Mouse (Mus musculus): ENCODE measurements at regions not wholly inside any gene's neighbourhood (a gene's known extent, or its start where the extent isn't known, plus 50 kb on each side); places are given as distances from the start of the nearest gene placed in this dataset.
A peak's percentile ranks its signal among the peaks of the same experiment; 100 is the strongest.

GRCm38 (mm10) chr6:50777827-50778226 lies 123.6 kb upstream of the Npvf start:
- no peak for DNase-seq (ENCODE audit: low spot score in 2 of 2)

DNA sequence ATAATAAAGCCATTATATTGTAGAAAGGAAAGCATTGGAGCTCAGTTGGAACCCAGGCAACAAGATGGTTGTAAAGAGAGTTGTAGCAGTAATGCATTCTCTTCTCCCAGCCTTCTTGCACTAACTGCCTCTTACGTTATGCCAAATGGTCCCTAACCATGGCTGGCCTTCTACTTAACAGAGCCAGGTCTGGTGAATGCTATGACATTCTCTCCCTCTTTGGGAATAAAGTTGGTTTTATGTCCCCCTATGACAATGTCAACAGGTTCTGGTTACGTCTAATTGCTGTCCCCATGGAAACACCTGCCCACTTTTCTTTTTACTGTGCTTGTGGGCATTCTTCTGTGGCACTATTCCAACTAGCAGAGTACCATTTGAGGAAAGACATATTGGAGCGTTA lies 126.4 kb upstream of the Npvf start:
- no peak for DNase-seq (ENCODE audit: low spot score in 2 of 2)

DNA sequence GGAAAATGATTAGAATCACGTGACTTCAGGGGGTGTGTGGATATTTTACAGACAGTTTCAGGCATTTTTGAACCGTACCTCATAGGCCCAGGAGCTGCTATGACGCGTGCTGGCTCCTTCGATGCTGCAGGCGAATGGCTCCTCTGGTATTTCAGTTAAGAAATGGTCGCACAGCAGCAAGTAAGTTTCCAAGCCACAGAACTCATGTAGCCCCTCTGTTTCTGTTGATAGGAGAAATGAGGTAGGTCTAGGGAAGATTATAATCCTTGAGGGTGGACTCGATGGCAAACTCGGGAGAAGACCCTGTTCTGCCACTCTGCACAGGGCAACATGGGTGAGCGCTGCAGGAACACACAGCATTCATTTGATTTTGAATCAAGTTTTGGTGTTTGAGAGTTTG lies 127.0 kb upstream of the Npvf start:
- no peak for DNase-seq (ENCODE audit: low spot score in 2 of 2)

- DNase-seq (ENCODE audit: low spot score in 2 of 2) = no peak
Measured at GRCm38 (mm10) chr6:50782221-50782620, 128.0 kb upstream of the Npvf start.

- no peak for DNase-seq (ENCODE audit: low spot score in 2 of 2)
Measured at GRCm38 (mm10) chr6:50783494-50783893, 129.3 kb upstream of the Npvf start.

- DNase-seq (ENCODE audit: low spot score in 2 of 2) = no peak
Measured at GRCm38 (mm10) chr6:50784381-50784780, 130.1 kb upstream of the Npvf start.

DNA sequence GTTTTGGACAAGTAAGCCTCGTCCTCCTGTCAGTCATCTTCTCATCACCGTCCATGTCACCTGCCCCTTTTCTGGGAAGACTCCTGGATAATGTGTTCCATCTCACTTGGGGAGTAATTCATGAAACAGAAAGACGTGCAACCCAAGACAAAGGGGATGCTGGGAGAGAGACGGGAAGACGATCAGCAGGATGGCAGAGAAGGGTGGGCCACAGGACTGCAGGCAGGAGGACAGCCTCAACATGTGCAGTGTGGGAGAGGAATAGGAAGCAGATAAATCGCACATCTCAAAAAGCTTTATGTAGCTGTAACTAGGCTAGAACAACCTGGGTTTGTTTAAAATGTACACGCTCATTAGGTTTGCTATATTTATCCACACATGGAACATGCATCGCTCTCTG lies 133.4 kb upstream of the Npvf start:
- DNase-seq (ENCODE audit: low spot score in 2 of 2) = no peak

DNA sequence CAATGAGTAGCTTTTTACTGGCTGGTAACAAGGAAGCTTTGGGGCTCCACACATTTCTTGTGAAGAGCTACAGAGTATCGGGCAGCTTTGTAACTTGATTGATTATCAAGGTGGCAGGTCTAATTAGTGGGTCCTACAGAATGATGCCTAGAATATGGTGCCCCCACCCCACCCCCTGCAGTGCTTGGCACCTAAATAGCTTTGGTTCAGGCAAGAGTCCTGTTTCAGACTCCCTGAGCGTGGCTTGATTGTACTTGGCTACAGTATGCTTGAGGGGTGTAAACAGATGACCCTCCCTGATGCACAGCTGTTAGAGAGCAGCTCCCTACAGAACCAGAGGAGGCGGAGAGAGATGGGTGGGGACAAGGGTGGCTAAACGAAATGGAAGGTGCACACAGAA lies 145.7 kb upstream of the Npvf start:
- DNase-seq (ENCODE audit: low spot score in 2 of 2) = no peak

DNA sequence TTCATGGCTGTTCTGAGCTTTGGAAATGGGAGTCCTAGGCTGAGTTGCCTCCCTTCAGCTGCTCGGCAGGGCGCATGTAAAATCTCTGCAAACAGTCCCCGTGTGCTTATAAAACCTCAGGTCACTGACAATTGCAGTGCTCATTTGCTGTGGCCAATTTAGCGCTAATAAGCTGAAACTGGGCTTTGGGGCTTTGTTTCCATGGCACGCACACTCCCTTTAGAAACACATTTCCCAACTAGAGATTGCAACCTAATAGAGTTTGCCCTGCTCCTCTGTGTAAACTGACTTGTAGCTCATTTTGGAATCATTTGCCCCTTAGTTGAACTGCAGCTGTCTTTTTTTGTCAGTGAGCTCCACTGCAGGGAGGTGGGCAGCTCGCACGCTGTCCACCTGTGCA lies 148.7 kb upstream of the Npvf start:
- DNase-seq (ENCODE audit: low spot score in 2 of 2) = no peak

DNA sequence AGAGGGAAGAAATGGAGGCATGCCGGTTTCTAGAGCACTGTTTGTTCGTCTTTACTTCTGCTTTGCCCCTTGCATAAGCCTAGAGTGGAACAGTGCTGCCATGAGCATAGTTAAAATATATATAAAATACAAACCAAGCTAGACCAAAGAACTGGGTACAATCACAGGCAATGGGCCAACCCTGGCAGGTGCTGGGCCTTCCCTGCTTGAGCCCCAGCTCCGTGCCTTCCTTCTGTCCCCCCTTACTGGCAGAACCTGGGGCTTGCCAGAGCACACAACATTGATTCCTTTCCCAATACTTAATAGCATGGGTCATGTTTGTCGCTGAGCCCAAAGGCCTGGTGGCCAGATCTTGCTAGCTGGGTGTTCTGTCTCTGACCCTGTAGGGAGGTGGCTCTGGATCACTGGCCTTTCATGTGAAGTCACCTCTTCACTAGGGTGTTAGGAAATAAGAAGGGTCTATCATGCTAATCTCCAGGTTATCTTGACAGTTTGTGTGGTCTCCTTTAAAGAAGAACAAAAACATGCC lies 150.3 kb upstream of the Npvf start:
- no peak for DNase-seq (ENCODE audit: low spot score in 2 of 2)

- DNase-seq (ENCODE audit: low spot score in 2 of 2) = no peak
Measured at GRCm38 (mm10) chr6:50806376-50807077, 152.3 kb upstream of the Npvf start.

DNA sequence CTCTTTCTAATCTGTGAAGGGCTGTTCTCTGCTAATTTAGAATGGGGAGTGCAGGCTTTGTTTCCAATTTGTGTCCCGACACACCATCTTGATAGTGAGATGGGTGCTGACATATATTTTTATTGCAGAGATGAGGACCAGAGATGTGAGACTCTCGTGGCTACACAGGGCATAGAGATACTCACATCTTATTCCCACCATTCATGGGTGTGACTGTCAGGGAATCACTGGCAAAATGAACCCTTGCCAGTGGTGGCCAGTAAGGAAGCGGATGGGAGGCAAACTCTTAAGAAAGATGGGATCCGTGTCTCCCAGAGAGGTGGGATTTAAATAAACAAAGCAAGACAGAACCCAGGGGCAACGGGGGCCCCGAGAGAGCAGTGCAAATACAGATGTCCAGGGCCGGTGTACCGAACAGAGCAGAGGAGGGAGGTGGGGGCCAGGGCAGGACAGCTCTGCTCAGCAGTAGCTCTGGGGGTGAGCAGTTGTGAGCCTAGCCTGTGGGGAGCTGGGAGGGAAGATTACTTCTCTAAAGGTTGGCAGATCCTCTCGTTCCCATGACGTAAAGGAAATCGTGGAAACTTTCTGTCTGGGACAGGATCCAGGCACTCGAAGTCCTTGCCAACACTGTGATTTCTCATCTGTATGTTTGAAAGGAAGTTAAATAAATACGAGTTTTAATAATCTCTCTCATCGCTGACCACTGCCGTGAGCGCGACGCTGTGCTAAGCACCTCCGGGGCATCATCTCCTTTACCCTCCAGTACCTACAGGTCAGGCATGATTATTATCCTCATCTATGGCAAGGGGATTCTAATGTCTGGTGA lies 153.2 kb upstream of the Npvf start:
- DNase-seq (ENCODE audit: low spot score in 2 of 2) = no peak

GRCm38 (mm10) chr6:50808126-50808525 lies 153.9 kb upstream of the Npvf start:
- DNase-seq (ENCODE audit: low spot score in 2 of 2) = peak; percentile 28 to 52

DNA sequence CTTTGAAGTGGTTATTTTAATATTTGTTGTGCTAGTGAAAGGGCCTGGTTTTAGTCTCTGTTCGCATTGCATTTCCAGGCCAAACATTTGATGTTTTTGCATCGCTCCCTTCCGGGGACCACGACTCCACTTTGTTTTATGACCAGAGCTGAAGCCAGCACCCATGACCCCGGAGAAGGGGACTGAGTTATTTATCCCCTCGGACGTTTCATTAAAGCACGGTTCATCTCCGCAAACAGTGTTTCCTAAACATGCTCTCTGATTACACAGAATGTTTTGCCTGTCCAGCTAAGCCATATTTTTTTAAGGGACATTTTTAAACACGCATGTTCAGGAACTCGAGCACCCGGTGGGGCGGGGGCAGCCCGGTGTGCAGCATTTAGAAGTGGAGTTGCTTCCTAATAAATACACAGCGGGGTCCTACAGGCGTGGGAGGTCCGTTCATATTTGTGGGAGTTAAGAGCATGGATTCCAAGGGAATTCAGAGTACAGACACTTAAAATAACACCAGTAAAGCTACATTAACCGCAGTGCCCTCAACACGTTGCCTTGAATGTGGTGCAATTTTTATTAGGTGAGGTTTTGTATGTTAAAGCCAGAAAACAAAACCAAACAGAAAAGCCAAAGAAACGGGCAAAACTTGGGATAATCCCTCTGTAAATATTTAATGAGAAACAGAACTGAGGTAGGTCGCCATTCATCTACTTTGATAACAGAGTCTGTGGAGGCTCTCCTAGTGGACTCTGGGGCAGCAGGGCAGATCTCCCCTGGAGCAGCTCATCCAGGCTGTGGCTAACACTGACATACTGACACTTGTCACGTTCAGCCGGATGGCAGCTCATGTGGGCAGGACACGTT lies 154.8 kb upstream of the Npvf start:
- no peak for DNase-seq (ENCODE audit: low spot score in 2 of 2)

- DNase-seq (ENCODE audit: low spot score in 2 of 2) = no peak
Measured at GRCm38 (mm10) chr6:50809669-50809983, 155.4 kb upstream of the Npvf start.

- no peak for DNase-seq (ENCODE audit: low spot score in 2 of 2)
Measured at GRCm38 (mm10) chr6:50814936-50815500, 160.8 kb upstream of the Npvf start.

DNA sequence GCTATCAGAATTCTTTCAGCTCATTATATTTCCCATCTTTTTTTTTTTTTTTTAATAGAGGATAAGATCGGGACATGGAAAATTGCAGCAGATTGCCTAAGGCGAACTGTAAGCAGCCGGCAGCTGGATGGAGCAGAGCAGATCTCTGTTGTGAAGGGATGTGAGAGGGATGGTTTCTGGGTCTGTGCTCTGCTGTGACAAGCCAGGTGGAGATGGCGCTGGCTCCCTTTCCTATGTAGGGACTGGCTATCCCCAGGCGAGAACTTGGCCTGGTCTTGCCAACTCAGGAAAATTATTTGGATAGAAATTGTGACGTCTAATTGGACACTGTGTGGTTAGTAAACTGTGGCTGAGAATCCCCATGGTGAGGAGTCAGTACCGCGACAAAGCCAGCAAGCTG lies 161.3 kb upstream of the Npvf start:
- no peak for DNase-seq (ENCODE audit: low spot score in 2 of 2)

- no peak for DNase-seq (ENCODE audit: low spot score in 2 of 2)
Measured at GRCm38 (mm10) chr6:50817430-50817829, 163.2 kb upstream of the Npvf start.

DNA sequence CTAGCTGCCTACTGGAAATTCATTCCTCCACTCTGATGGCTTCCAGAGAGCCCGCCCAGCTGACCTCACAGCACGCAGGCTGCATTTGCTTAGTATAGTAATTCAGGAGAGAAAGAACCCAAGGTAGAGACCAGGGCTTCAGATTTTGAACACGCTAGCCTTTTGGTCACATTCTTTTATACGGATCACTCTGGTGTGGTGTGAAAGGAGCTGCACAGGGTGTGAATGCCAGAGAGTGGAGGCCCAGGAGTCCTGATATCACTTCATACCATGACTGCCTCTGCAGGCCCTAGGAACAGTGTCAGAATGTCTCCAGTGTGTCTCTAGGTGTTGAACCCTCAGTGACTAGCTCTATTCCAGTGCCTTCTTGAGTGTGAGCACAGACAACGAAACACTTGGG lies 164.2 kb upstream of the Npvf start:
- no peak for DNase-seq (ENCODE audit: low spot score in 2 of 2)

GRCm38 (mm10) chr6:50818891-50819541 lies 164.8 kb upstream of the Npvf start:
- no peak for DNase-seq (ENCODE audit: low spot score in 2 of 2)
